Mouse (Mus musculus) embryo, embryonic 9.5 days (tissue): ENCODE measurements around the gene Uba52.
A peak's percentile ranks its signal among the peaks of the same experiment; 100 is the strongest.

Experiments
- DNase-seq: peaks from one replicate; pipeline ENCODE4 v3.0.0-alpha.2; 2017; ENCODE audit errors: extremely low spot score

Gene Uba52

GRCm38 (mm10) chr8:70510228-70510915 is at the start of gene Uba52:
Gene Uba52 (minus strand): TSS chr8:70510801.
- DNase-seq: peak; percentile 96

- DNase-seq: no peak
Observed at GRCm38 (mm10) chr8:70560096-70560495, 49.5 kb upstream of the Uba52 start.

GRCm38 (mm10) chr8:70558983-70559382 is 48.4 kb upstream of the Uba52 start:
- DNase-seq: no peak

GRCm38 (mm10) chr8:70558334-70558733 is 47.7 kb upstream of the Uba52 start:
- no peak for DNase-seq

GRCm38 (mm10) chr8:70555079-70555747 is 44.6 kb upstream of the Uba52 start:
- DNase-seq: no peak

GRCm38 (mm10) chr8:70553740-70554139 is 43.1 kb upstream of the Uba52 start:
- DNase-seq: no peak

GRCm38 (mm10) chr8:70552836-70553235 is 42.2 kb upstream of the Uba52 start:
- no peak for DNase-seq

- no peak for DNase-seq
Observed at GRCm38 (mm10) chr8:70551558-70552161, 41.1 kb upstream of the Uba52 start.

- no peak for DNase-seq
Observed at GRCm38 (mm10) chr8:70549412-70550184, 39.0 kb upstream of the Uba52 start.

- DNase-seq: no peak
Observed at GRCm38 (mm10) chr8:70547762-70548161, 37.2 kb upstream of the Uba52 start.

GRCm38 (mm10) chr8:70546412-70546811 is 35.8 kb upstream of the Uba52 start:
- DNase-seq: no peak

GRCm38 (mm10) chr8:70544200-70544687 is 33.6 kb upstream of the Uba52 start:
- DNase-seq: no peak

GRCm38 (mm10) chr8:70541081-70541480 is 30.5 kb upstream of the Uba52 start:
- DNase-seq: no peak

- no peak for DNase-seq
Observed at GRCm38 (mm10) chr8:70540507-70541071, 30.0 kb upstream of the Uba52 start.

GRCm38 (mm10) chr8:70540013-70540506 is 29.5 kb upstream of the Uba52 start:
- DNase-seq: no peak

- DNase-seq: peak; percentile 99
Observed at GRCm38 (mm10) chr8:70539077-70539813, 28.6 kb upstream of the Uba52 start, which contains the start of gene Ell. Gene Ell (plus strand): TSS chr8:70539457.

- DNase-seq: peak; percentile 100
Observed at GRCm38 (mm10) chr8:70538633-70539076, 28.1 kb upstream of the Uba52 start.

GRCm38 (mm10) chr8:70538024-70538579 is 27.5 kb upstream of the Uba52 start:
- peak; percentile 62 for DNase-seq

GRCm38 (mm10) chr8:70535701-70536100 is 25.1 kb upstream of the Uba52 start:
- no peak for DNase-seq

- DNase-seq: no peak
Observed at GRCm38 (mm10) chr8:70535221-70535620, 24.6 kb upstream of the Uba52 start.
